ENCODE assay signal across 16 mouse cellular contexts in genomic region chr19:18188122-18188866, GRCm38 (mm10).
DNase-seq lines count a peak whose midpoint lies in the region; ATAC-seq lines count a peak whose summit lies in the region.
"Had no signal": no experiment of that assay in that cellular context is flagged by ENCODE, and none has a peak within 500 bp of the region (broad histone marks: within the 10 kb centered on the region; RNA-seq: fewer than 3 reads in every experiment).

No protein-coding gene starts in this region.

- no peak overlapping the region for H3K4me2 ChIP-seq in forebrain, embryonic 14.5 days (ENCODE audit: low read length)
- no peak overlapping the region for H3K4me2 ChIP-seq in neural tube, embryonic 11.5 days (ENCODE audit: low read depth)
- H3K4me2 ChIP-seq: heart, embryonic 12.5 days; midbrain, embryonic 12.5 days had no signal

- H3K27ac ChIP-seq in forebrain, embryonic 14.5 days (ENCODE audit: low read depth, low read length), result no peak overlapping the region
- H3K27ac ChIP-seq in forebrain, embryonic 10.5 days, result no peak overlapping the region
- H3K27ac ChIP-seq in neural tube, embryonic 11.5 days (ENCODE audit: low read depth, low read length), result no peak overlapping the region
- H3K27ac ChIP-seq: midbrain, embryonic 12.5 days had no signal

- WGBS in forebrain, embryonic 14.5 days, result 22% methylated on average over 9 of the region's 9 CpGs
- 52% methylated on average over 9 of the region's 9 CpGs for WGBS in forebrain, embryonic 10.5 days
- 25% methylated on average over 9 of the region's 9 CpGs for WGBS in neural tube, embryonic 11.5 days

- no peaks in the 10 kb centered on the region for H3K9me3 ChIP-seq in forebrain, embryonic 14.5 days (replicated peaks; ENCODE audit: control insufficient read depth, low read length)
- H3K9me3 ChIP-seq in forebrain, embryonic 10.5 days, result no peaks in the 10 kb centered on the region
- H3K9me3 ChIP-seq in neural tube, embryonic 11.5 days (ENCODE audit: control insufficient read depth, low read length), result no peaks in the 10 kb centered on the region
- H3K9me3 ChIP-seq: heart, embryonic 12.5 days; midbrain, embryonic 12.5 days had no signal

- no peak for DNase-seq in forebrain, embryonic 14.5 days (ENCODE audit: low spot score)
- no peak for DNase-seq in forebrain, embryonic 10.5 days (ENCODE audit: extremely low spot score, low spot score)
- DNase-seq in kidney, postnatal 14 days, result peak; percentile 3
- no peak for DNase-seq in kidney, adult 11 months
- no peak for DNase-seq in neural tube, embryonic 11.5 days (ENCODE audit: low spot score)
- no peak for DNase-seq in neural tube, embryonic 10.5 days (ENCODE audit: extremely low spot score, low spot score)
- peak; percentile 25 to 45 for DNase-seq in right cerebral cortex, postnatal 10 days (ENCODE audit: low spot score in 2 of 2)
- DNase-seq in heart, adult 8-10 months (ENCODE audit: low spot score), result no peak
- DNase-seq: cerebellum, adult 9-10 months; gastrocnemius, postnatal 25 days; heart, postnatal 4 days; layer of hippocampus, adult 9-11 months; lung, postnatal 36 days; thymus, adult 2 months had no signal

- no peak overlapping the region for H3K4me3 ChIP-seq in forebrain, embryonic 14.5 days (ENCODE audit: low read depth, low read length)
- no peak overlapping the region for H3K4me3 ChIP-seq in forebrain, embryonic 10.5 days
- H3K4me3 ChIP-seq in neural tube, embryonic 11.5 days (ENCODE audit: low read depth, low read length), result no peak overlapping the region
- H3K4me3 ChIP-seq: heart, embryonic 12.5 days; midbrain, embryonic 12.5 days had no signal

- H3K4me1 ChIP-seq in forebrain, embryonic 14.5 days (ENCODE audit: control insufficient read depth, insufficient read depth, low read length), result peaks cover 5% of the 10 kb centered on the region; the same call in 1 of the 2 replicates
- peaks cover 18% of the 10 kb centered on the region for H3K4me1 ChIP-seq in forebrain, embryonic 10.5 days
- peaks cover 3% of the 10 kb centered on the region; the same call in 1 of the 2 replicates for H3K4me1 ChIP-seq in neural tube, embryonic 11.5 days (ENCODE audit: control insufficient read depth, insufficient read depth, low read length)
- H3K4me1 ChIP-seq: heart, embryonic 12.5 days had no signal

- no peaks in the 10 kb centered on the region for H3K27me3 ChIP-seq in forebrain, embryonic 14.5 days (replicated peaks; ENCODE audit: control insufficient read depth, insufficient read depth, low read length)
- no peaks in the 10 kb centered on the region for H3K27me3 ChIP-seq in forebrain, embryonic 10.5 days (ENCODE audit: poor library complexity, severe bottlenecking)
- no peaks in the 10 kb centered on the region for H3K27me3 ChIP-seq in neural tube, embryonic 11.5 days (ENCODE audit: control insufficient read depth, insufficient read depth, low read length)
- H3K27me3 ChIP-seq: heart, embryonic 12.5 days; midbrain, embryonic 12.5 days had no signal

- H3K36me3 ChIP-seq in forebrain, embryonic 14.5 days (ENCODE audit: control insufficient read depth, insufficient read depth, low read length), result no peaks in the 10 kb centered on the region
- no peaks in the 10 kb centered on the region for H3K36me3 ChIP-seq in forebrain, embryonic 10.5 days (replicated peaks)
- no peaks in the 10 kb centered on the region for H3K36me3 ChIP-seq in neural tube, embryonic 11.5 days (ENCODE audit: control insufficient read depth, insufficient read depth, low read length)
- H3K36me3 ChIP-seq: heart, embryonic 12.5 days; midbrain, embryonic 12.5 days had no signal

- H3K9ac ChIP-seq in forebrain, embryonic 14.5 days (ENCODE audit: low read length), result no peak overlapping the region
- H3K9ac ChIP-seq in neural tube, embryonic 11.5 days (ENCODE audit: low read length), result no peak overlapping the region
- H3K9ac ChIP-seq: heart, embryonic 12.5 days; midbrain, embryonic 12.5 days had no signal

- ATAC-seq in forebrain, embryonic 14.5 days, result peak; percentile 32; the same call in 1 of the 2 replicates
- peak; percentile 63 for ATAC-seq in neural tube, embryonic 11.5 days (ENCODE audit: insufficient read depth, low FRiP score, low TSS enrichment)

Comparison
In these comparisons a context has a peak if more than half of its experiments do, and no peak if none do; other contexts are left out.
1. DNase-seq: peak in kidney, postnatal 14 days (single experiment) and right cerebral cortex, postnatal 10 days (2 of 2); none in forebrain, embryonic 14.5 days (single experiment), forebrain, embryonic 10.5 days (single experiment), kidney, adult 11 months (single experiment), neural tube, embryonic 11.5 days (single experiment), neural tube, embryonic 10.5 days (single experiment) and heart, adult 8-10 months (single experiment).